Mouse (Mus musculus) lung, postnatal 36 days (tissue): ENCODE results near the gene Hipk1.
"Not testable (repeated sequence)": the region's sequence is repeated elsewhere in the genome, so short reads cannot be mapped to it uniquely, and the experiment has no call there.

ENCODE experiments used
- DNase-seq: peaks from one replicate; pipeline ENCODE4 v3.0.0; 2022; ENCODE audit warnings: mixed read lengths

The Hipk1 gene

GRCm38 (mm10) chr3:103792111-103792406 is 696 bp upstream of the Hipk1 start:
- DNase-seq: not testable (repeated sequence)

GRCm38 (mm10) chr3:103790346-103791145 is 817 bp downstream of the Hipk1 start:
- DNase-seq: no peak

DNA sequence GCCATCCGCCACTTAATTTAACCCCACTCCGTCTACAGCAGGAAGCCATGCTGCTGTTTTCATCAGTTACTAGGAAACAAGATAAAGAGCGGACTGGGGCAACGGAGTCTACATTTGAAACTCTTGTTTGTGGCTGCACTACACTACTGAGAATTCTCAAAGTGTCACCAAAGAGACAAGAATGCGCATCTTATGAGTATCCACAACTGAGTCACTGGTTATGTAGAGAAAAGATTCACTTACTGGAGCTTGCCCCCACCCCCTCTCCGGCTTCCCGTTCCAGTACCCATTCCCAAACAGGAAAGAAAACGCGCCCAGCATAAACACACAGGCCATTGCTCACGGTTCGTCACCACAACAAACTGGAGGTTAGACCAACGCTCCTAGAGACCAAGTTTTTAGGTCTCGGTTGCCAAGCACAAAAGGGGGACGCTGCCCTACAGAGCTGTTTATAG is 1.4 kb downstream of the Hipk1 start:
- DNase-seq: peak; percentile 84

- no peak for DNase-seq
Measured at GRCm38 (mm10) chr3:103789096-103789495, 2.3 kb downstream of the Hipk1 start.

DNA sequence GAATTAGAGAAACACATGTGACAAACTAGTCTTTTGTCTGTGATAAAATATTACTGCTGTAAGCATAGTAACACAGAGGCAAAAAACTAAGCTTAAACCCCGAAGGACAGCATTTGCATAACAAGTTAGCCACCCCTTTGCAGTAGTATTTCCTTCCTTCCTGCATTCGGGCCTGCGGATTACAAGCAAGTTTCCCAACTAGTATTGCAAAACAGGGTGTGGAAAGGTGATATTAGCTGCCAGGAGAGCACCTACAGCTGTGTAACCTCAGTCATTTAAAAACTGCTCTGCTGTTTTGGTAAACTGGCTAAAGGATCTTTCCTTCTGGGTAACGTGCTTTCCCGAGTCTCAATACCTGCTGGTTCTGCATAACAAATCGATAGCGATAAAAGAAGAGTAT is 4.1 kb downstream of the Hipk1 start:
- peak; percentile 77 for DNase-seq

DNA sequence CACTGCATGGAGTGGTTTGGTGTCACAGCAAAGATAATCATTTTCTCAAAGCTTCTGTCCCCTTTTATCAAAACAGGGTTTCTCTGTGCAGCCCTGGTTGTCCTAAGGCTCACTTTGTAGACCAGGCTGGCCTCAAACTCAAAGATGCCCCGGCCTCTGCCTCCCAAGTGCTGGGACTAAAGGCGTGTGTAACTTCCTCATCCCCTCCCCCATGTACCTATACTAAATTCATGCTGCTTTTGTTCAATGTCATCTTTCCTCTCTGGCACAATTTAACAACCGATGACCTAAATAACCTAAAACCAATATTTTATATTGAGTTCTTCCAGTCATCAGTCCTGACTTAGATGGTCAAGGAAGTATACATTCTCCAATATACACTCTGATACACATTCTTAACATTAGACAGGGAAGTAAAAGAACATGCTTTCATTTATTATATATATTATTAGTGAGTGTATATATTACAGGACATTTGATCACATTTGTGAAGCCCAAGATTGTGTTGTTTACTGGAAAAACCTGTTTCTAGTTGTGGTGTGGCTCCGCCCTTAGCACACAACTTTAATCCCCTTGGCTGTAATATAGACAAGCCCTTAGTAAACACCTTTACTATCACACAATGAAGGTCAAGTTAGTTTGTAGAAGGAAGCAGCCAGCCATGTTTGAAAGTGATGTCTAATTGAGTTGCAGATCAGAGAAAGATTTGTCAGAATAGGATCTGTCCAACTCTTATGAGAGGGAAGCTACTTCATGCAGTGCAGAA is 8.3 kb downstream of the Hipk1 start:
- DNase-seq: no peak

- DNase-seq: no peak
Measured at GRCm38 (mm10) chr3:103780777-103781176, 10.6 kb downstream of the Hipk1 start.

GRCm38 (mm10) chr3:103780271-103780670 is 11.1 kb downstream of the Hipk1 start:
- DNase-seq: no peak

GRCm38 (mm10) chr3:103779183-103779582 is 12.2 kb downstream of the Hipk1 start:
- peak; percentile 34 for DNase-seq

GRCm38 (mm10) chr3:103778660-103779059 is 12.7 kb downstream of the Hipk1 start:
- no peak for DNase-seq

DNA sequence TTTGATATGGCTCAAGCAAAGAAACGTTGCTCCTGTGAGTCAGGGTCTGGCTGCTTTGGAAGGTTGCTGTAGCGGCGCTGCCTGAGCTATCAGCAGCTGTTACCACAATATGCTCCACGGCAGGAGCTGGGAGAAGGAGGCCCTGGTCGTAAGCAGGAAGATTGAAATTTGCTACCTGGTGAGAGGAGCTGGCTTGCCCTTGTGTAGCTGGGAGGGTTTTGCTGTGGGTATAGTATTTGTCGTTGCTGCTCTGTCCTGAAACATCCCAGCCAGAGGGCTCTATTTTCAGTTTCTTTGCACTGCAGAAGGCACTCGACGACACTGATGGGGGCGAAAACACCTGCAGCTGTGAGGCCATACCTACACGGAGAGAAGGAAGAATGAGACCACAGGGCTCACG is 13.4 kb downstream of the Hipk1 start:
- DNase-seq: no peak

DNA sequence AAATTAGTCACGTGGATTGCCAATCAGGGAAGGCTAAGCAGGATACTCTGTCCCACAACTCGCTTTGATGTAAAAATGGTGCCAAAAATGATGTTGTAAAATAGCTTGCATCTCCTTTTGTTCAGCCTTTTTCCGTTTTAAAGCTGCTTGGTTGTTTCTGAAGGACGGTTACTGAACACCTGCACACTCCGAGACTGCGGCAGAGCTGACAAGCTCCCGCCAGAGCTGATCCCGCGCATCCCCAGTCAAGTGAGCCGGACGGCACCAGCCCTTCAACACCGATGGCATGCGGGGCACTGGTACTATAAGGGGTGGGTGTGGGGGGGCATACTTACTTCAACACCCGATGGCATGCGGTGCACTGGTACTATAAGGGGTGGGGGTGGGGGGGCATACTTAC is 17.4 kb downstream of the Hipk1 start:
- no peak for DNase-seq

GRCm38 (mm10) chr3:103773508-103773907 is 17.9 kb downstream of the Hipk1 start:
- DNase-seq: no peak

DNA sequence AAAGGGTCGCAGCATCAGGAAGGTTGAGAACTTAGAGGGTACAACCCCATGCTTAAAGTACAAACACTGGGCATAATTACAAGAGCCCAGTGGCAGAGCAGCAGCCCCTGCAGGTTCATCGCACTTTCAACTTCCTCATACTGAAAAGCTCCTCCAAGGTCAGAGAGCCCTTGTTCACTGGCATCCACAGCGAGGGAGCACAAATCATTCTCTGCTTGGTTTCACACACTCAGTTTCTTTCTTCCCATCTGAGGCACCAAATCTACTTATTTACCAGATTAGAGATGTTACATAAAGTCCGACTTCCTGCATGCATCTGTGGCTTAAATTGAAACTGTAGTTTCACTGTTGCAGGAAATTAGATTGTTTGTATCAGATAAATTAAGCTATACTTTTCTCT is 18.5 kb downstream of the Hipk1 start:
- DNase-seq: peak; percentile 38

GRCm38 (mm10) chr3:103771531-103772130 is 19.7 kb downstream of the Hipk1 start:
- peak; percentile 91 for DNase-seq

- no peak for DNase-seq
Measured at GRCm38 (mm10) chr3:103766789-103767188, 24.6 kb downstream of the Hipk1 start.

GRCm38 (mm10) chr3:103759261-103759970 is 31.9 kb downstream of the Hipk1 start:
- DNase-seq: no peak

GRCm38 (mm10) chr3:103758456-103758855 is 32.9 kb downstream of the Hipk1 start:
- no peak for DNase-seq

DNA sequence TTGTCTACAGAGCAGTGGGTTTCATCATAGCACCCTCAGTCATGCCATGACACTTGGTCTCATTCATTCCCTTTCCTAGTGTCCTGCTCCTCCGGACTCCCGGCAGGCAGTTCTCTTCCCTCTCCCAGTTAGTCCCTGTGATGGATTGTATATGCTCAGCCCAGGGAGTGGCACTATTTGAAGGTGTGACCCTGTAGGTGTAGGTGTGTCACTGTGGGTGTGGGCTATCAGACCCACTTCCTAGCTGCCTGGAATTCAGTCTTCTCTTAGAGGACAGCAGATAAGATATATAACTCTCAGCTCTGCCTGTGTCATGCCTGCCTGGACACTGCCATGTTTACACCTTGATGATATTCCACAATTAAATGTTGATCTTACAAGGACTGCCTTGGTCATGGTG is 34.4 kb downstream of the Hipk1 start:
- no peak for DNase-seq

GRCm38 (mm10) chr3:103755351-103755750 is 36.0 kb downstream of the Hipk1 start:
- DNase-seq: no peak

- no peak for DNase-seq
Measured at GRCm38 (mm10) chr3:103751558-103751957, 39.8 kb downstream of the Hipk1 start.

- DNase-seq: no peak
Measured at GRCm38 (mm10) chr3:103746711-103747110, 44.7 kb downstream of the Hipk1 start.
